Mouse (Mus musculus): ENCODE results near the gene Ap5m1. TPM values are rescaled to one million over a fixed set of nuclear protein-coding genes. Genes with fewer than 3 reads are reported as not detected.
A peak's percentile ranks its signal among the peaks of the same experiment; 100 is the strongest.
"Not testable (repeated sequence)": the region's sequence is repeated elsewhere in the genome, so short reads cannot be mapped to it uniquely, and the experiment has no call there.

Gene Ap5m1
- polyA plus RNA-seq, 1 experiment from 2014 or later = 11.6 TPM

DNA sequence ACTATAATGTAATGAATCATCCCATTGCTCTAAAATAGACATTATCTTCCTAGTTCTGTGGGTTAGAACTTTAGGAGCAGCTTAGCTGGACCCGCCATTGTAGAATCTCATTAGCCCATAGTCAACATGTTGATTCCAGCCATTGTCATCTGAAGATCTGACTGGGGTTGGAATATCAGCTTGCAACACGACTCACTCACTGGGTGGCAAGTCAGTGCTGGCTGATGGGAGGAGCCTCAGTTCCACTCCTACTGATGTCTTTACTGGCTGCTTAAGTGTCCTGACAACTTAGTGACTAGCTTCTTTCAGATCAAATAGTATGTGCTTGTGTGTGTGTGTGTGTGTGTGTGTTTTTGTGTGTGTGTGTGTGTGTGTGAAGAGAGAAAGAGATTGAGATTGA lies 8.5 kb downstream of the Ap5m1 start:
- no peak overlapping the region for H3K27ac ChIP-seq
- peaks cover 21% of the 10 kb centered on the region for H3K36me3 ChIP-seq
- ATAC-seq (ENCODE audit: low read depth) (no peak), DNase-seq (no peak)
- H3K4me2 ChIP-seq = no peak overlapping the region
- 49% methylated on average over 2 of the region's 2 CpGs for WGBS (ENCODE audit: insufficient replicate concordance)
- H3K9me3 ChIP-seq (replicated peaks) = no peaks in the 10 kb centered on the region
- no peaks in the 10 kb centered on the region for H3K27me3 ChIP-seq
- no peak overlapping the region for H3K4me3 ChIP-seq (replicated peaks)
- peaks cover 6% of the 10 kb centered on the region; the same call in 1 of the 2 replicates for H3K4me1 ChIP-seq (replicated peaks)
- no peak overlapping the region for H3K9ac ChIP-seq

- H3K36me3 ChIP-seq = peaks cover 38% of the 10 kb centered on the region
- H3K4me3 ChIP-seq (replicated peaks) = no peak overlapping the region
- DNase-seq = no peak
- H3K27me3 ChIP-seq = no peaks in the 10 kb centered on the region
- H3K9ac ChIP-seq = no peak overlapping the region
- WGBS (ENCODE audit: insufficient replicate concordance) = 83% methylated on average over 2 of the region's 2 CpGs
- no peaks in the 10 kb centered on the region for H3K9me3 ChIP-seq (replicated peaks)
- no peak for ATAC-seq (ENCODE audit: low read depth)
- H3K4me2 ChIP-seq = no peak overlapping the region
- no peaks in the 10 kb centered on the region for H3K4me1 ChIP-seq (replicated peaks)
- no peak overlapping the region for H3K27ac ChIP-seq
Observed at GRCm38 (mm10) chr14:49078820-49079219, 12.9 kb downstream of the Ap5m1 start.

GRCm38 (mm10) chr14:49086522-49086921 lies 20.6 kb downstream of the Ap5m1 start:
- WGBS (ENCODE audit: insufficient replicate concordance) = 76% methylated on average over 4 of the region's 4 CpGs

GRCm38 (mm10) chr14:49088155-49089048 lies 22.5 kb downstream of the Ap5m1 start:
- no peak overlapping the region for H3K4me3 ChIP-seq (replicated peaks)
- H3K27ac ChIP-seq = no peak overlapping the region
- no peaks in the 10 kb centered on the region for H3K9me3 ChIP-seq (replicated peaks)
- H3K4me1 ChIP-seq (replicated peaks) = no peaks in the 10 kb centered on the region
- DNase-seq = no peak
- ATAC-seq (ENCODE audit: low read depth) = no peak
- WGBS (ENCODE audit: insufficient replicate concordance) = 79% methylated on average over 14 of the region's 14 CpGs
- H3K27me3 ChIP-seq = no peaks in the 10 kb centered on the region
- no peak overlapping the region for H3K4me2 ChIP-seq
- H3K36me3 ChIP-seq = peaks cover 15% of the 10 kb centered on the region; the same call in 1 of the 2 replicates
- no peak overlapping the region for H3K9ac ChIP-seq

More at GRCm38 (mm10) chr14:49086522-49086921, 20.6 kb downstream of the Ap5m1 start:
- no peak overlapping the region for H3K27ac ChIP-seq
- no peak overlapping the region for H3K4me3 ChIP-seq (replicated peaks)
- DNase-seq = no peak
- H3K9ac ChIP-seq = no peak overlapping the region
- H3K4me1 ChIP-seq (replicated peaks) = no peaks in the 10 kb centered on the region
- no peaks in the 10 kb centered on the region for H3K27me3 ChIP-seq
- no peak overlapping the region for H3K4me2 ChIP-seq
- no peak for ATAC-seq (ENCODE audit: low read depth)
- H3K9me3 ChIP-seq (replicated peaks) = no peaks in the 10 kb centered on the region
- H3K36me3 ChIP-seq = peaks cover 22% of the 10 kb centered on the region; the same call in 1 of the 2 replicates

- no peak overlapping the region for H3K4me2 ChIP-seq
- no peak overlapping the region for H3K9ac ChIP-seq
- no peak for ATAC-seq (ENCODE audit: low read depth)
- peaks cover 6% of the 10 kb centered on the region; the same call in 1 of the 2 replicates for H3K36me3 ChIP-seq
- H3K9me3 ChIP-seq (replicated peaks) = no peaks in the 10 kb centered on the region
- no peaks in the 10 kb centered on the region for H3K4me1 ChIP-seq (replicated peaks)
- H3K4me3 ChIP-seq (replicated peaks) = no peak overlapping the region
- no peak overlapping the region for H3K27ac ChIP-seq
- DNase-seq = no peak
- no peaks in the 10 kb centered on the region for H3K27me3 ChIP-seq
- 58% methylated on average over 6 of the region's 6 CpGs for WGBS (ENCODE audit: insufficient replicate concordance)
Observed at GRCm38 (mm10) chr14:49089461-49090058, 23.7 kb downstream of the Ap5m1 start.

- Histone ChIP-seq H3K4me2 (no peak overlapping the region), H3K27me3 (no peaks in the 10 kb centered on the region), H3K9ac (no peak overlapping the region), H3K36me3 (peaks cover 6% of the 10 kb centered on the region; the same call in 1 of the 2 replicates), H3K27ac (no peak overlapping the region), H3K4me3 (replicated peaks) (no peak overlapping the region), H3K4me1 (replicated peaks) (no peaks in the 10 kb centered on the region), H3K9me3 (replicated peaks) (no peaks in the 10 kb centered on the region)
- ATAC-seq (ENCODE audit: low read depth) (no peak), DNase-seq (no peak)
- 72% methylated on average over 5 of the region's 5 CpGs for WGBS (ENCODE audit: insufficient replicate concordance)
Observed at GRCm38 (mm10) chr14:49090102-49090501, 24.2 kb downstream of the Ap5m1 start.

DNA sequence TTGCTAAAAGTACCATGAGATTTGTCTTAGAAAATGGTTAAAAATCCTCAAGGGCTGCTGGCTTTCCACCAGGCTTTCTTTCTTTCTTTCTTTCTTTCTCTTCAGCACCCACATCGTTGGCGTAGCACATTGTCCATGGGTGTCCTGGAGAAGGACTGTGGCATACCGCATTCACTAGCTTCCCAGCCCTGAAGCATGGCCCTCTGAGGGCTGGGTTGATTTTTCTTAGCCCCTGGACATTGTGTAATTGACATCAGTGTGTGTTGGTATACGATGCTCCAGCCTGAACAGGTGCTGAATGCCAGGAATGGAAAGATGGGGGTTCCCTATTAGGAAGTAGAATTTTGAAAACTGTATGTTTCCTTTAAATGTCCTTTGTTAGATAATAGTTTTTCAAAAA lies 25.4 kb downstream of the Ap5m1 start:
- DNase-seq (no peak), ATAC-seq (ENCODE audit: low read depth) (no peak)
- Histone ChIP-seq H3K27me3 (no peaks in the 10 kb centered on the region), H3K9ac (no peak overlapping the region), H3K36me3 (peaks cover 6% of the 10 kb centered on the region; the same call in 1 of the 2 replicates), H3K27ac (no peak overlapping the region), H3K9me3 (replicated peaks) (no peaks in the 10 kb centered on the region), H3K4me2 (no peak overlapping the region), H3K4me3 (replicated peaks) (no peak overlapping the region), H3K4me1 (replicated peaks) (no peaks in the 10 kb centered on the region)
- 72% methylated on average over 4 of the region's 4 CpGs for WGBS (ENCODE audit: insufficient replicate concordance)

GRCm38 (mm10) chr14:49091755-49092154 lies 25.9 kb downstream of the Ap5m1 start:
- 68% methylated on average over 1 of the region's 1 CpGs for WGBS (ENCODE audit: insufficient replicate concordance)
- not testable (repeated sequence) for H3K27ac ChIP-seq; H3K36me3 ChIP-seq; H3K9ac ChIP-seq; H3K27me3 ChIP-seq; H3K9me3 ChIP-seq (replicated peaks); DNase-seq; H3K4me1 ChIP-seq (replicated peaks); H3K4me2 ChIP-seq; H3K4me3 ChIP-seq (replicated peaks); ATAC-seq (ENCODE audit: low read depth)

- H3K36me3 ChIP-seq = no peaks in the 10 kb centered on the region
- H3K27me3 ChIP-seq = no peaks in the 10 kb centered on the region
- no peak overlapping the region for H3K27ac ChIP-seq
- H3K9ac ChIP-seq = no peak overlapping the region
- 7% methylated on average over 7 of the region's 7 CpGs for WGBS (ENCODE audit: insufficient replicate concordance)
- H3K4me1 ChIP-seq (replicated peaks) = no peaks in the 10 kb centered on the region
- H3K9me3 ChIP-seq (replicated peaks) = no peaks in the 10 kb centered on the region
- DNase-seq = peak; percentile 18
- H3K4me3 ChIP-seq (replicated peaks) = no peak overlapping the region
- no peak overlapping the region for H3K4me2 ChIP-seq
- no peak for ATAC-seq (ENCODE audit: low read depth)
Observed at GRCm38 (mm10) chr14:49118381-49118780, 52.5 kb downstream of the Ap5m1 start.

DNA sequence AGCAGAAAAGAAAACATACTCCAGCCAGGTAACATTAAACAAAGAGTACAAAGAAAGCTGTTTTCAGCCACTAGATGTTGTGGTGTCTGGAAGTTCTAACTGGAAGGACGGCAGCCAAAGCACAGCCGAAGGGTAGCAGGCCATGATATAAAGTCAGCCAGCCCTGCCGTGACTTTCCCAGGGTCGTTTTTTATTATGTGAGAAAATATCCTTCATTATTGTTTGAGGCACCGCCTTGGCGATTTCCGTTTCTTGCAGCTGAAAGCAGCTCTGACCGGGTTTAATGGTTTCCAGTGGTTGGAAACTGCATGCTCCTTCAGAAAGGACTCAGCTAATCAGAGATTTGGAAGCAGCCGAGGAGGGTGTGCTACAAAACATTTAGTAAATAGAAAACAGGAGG lies 55.8 kb downstream of the Ap5m1 start:
- no peak for DNase-seq
- 71% methylated on average over 9 of the region's 9 CpGs for WGBS (ENCODE audit: insufficient replicate concordance)

DNA sequence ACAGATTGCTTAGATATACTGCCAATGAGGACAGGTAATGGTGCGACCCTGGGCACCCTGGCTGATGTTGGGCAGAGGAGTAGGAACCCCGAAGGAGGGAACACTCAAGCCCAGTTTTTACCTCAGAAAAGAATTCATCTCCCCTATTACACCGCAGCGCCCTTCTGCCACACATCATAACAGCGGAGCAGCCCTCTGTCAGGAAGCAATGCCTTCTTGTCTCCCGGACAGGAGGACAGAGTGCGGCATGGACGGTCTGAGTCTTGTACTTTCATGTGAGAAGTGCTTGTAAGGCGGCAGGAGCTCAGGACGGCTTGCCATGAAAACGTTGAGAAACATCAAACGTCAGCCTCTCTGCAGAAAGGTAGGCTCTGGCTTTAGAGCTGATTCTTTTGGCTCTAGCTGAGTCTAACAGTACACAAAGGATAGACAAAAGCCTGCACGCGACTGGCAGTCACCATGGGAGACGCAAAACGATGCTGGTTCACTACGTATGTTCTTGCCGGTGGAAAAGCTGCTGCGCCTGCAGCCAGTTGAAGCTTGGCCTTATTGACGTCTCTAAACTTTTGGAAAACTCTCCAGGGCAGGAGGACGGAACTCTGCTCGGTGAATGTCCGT lies 61.4 kb downstream of the Ap5m1 start:
- 76% methylated on average over 23 of the region's 23 CpGs for WGBS (ENCODE audit: insufficient replicate concordance)
- ATAC-seq (ENCODE audit: low read depth) = no peak
- Histone ChIP-seq H3K9ac (no peak overlapping the region), H3K4me1 (replicated peaks) (no peaks in the 10 kb centered on the region), H3K27ac (no peak overlapping the region), H3K27me3 (no peaks in the 10 kb centered on the region), H3K4me2 (no peak overlapping the region), H3K4me3 (replicated peaks) (no peak overlapping the region), H3K9me3 (replicated peaks) (no peaks in the 10 kb centered on the region), H3K36me3 (no peaks in the 10 kb centered on the region)
- no peak for DNase-seq

More for the DNA sequence above, 55.8 kb downstream of the Ap5m1 start:
- Histone ChIP-seq H3K4me2 (no peak overlapping the region), H3K4me3 (replicated peaks) (no peak overlapping the region), H3K9me3 (replicated peaks) (no peaks in the 10 kb centered on the region), H3K4me1 (replicated peaks) (no peaks in the 10 kb centered on the region), H3K27ac (no peak overlapping the region), H3K27me3 (no peaks in the 10 kb centered on the region), H3K9ac (no peak overlapping the region), H3K36me3 (no peaks in the 10 kb centered on the region)
- ATAC-seq (ENCODE audit: low read depth) = no peak
